Mouse (Mus musculus) forebrain, embryonic 15.5 days (tissue): Measurements from ENCODE around the gene Panx1. TPM values are rescaled to one million over a fixed set of nuclear protein-coding genes. Genes with fewer than 3 reads are reported as not detected.

Experiments
- ATAC-seq: fragments of 200-750 bp; cut with Nextera tagmentation; replicated peaks from 2 replicates; pipeline ENCODE4 v1.8.0; 2017; ENCODE audit warnings: mild to moderate bottlenecking, moderate TSS enrichment, moderate library complexity
- H3K27ac ChIP-seq: fragments of 300-500 bp; sonication (generic); replicated peaks from 2 replicates; pipeline ENCODE4 v1.5.1; 2015; ENCODE audit warnings: mild to moderate bottlenecking, inconsistent platforms
- H3K27me3 ChIP-seq: fragments of 300-500 bp; sonication (generic); 2 replicates; pipeline ENCODE4 v1.6.1; 2015; ENCODE audit warnings: inconsistent platforms
- H3K36me3 ChIP-seq: fragments of 300-500 bp; sonication (generic); 2 replicates; pipeline ENCODE4 v1.6.1; 2015; ENCODE audit warnings: mild to moderate bottlenecking, inconsistent platforms
- H3K4me1 ChIP-seq: fragments of 300-500 bp; sonication (generic); 2 replicates; pipeline ENCODE4 v1.6.1; 2015; ENCODE audit warnings: inconsistent platforms
- H3K4me2 ChIP-seq: fragments of 300-500 bp; sonication (generic); replicated peaks from 2 replicates; pipeline ENCODE4 v1.6.1; 2015; ENCODE audit warnings: mild to moderate bottlenecking, inconsistent platforms
- H3K4me3 ChIP-seq: fragments of 300-500 bp; sonication (generic); 2 replicates; pipeline ENCODE4 v1.5.1; 2015; ENCODE audit warnings: mild to moderate bottlenecking, inconsistent platforms
- H3K9ac ChIP-seq: fragments of 300-500 bp; sonication (generic); replicated peaks from 2 replicates; pipeline ENCODE4 v1.6.1; 2015; ENCODE audit warnings: mild to moderate bottlenecking, inconsistent platforms
- H3K9me3 ChIP-seq: fragments of 300-500 bp; sonication (generic); 2 replicates; pipeline ENCODE4 v1.6.1; 2016; ENCODE audit warnings: inconsistent platforms
- WGBS: fragments of 180-500 bp; shearing (Covaris S2); methylation state at CpG from one replicate; pipeline ENCODE4 v1.1.7; 2015; ENCODE audit warnings: mixed read lengths; 5-methylcytosine and 5-hydroxymethylcytosine counted together
- polyA plus RNA-seq: library from polyadenylated mRNA; unstranded; fragments of >200 nt; fragmentation: Nextera tagmentation; extraction: Ambion mirVana; gene quantifications from 2 replicates; pipeline ENCODE4 v1.2.1, GENCODE M21; 2015

Gene Panx1
- polyA plus RNA-seq, 1 experiment from 2014 or later = 150 TPM

GRCm38 (mm10) chr9:15018756-15019131 lies 26.5 kb downstream of the Panx1 start:
- no peak overlapping the region for H3K27ac ChIP-seq
- H3K9ac ChIP-seq = no peak overlapping the region
- H3K36me3 ChIP-seq = peaks cover 18% of the 10 kb centered on the region
- H3K27me3 ChIP-seq = no peaks in the 10 kb centered on the region
- H3K4me3 ChIP-seq = no peak overlapping the region
- no peaks in the 10 kb centered on the region for H3K9me3 ChIP-seq
- WGBS = 93% methylated on average over 5 of the region's 5 CpGs
- H3K4me2 ChIP-seq = no peak overlapping the region
- no peak for ATAC-seq
- no peaks in the 10 kb centered on the region for H3K4me1 ChIP-seq

GRCm38 (mm10) chr9:15017791-15018755 lies 27.2 kb downstream of the Panx1 start:
- WGBS = 88% methylated on average over 18 of the region's 18 CpGs
- Histone ChIP-seq H3K9me3 (no peaks in the 10 kb centered on the region), H3K4me2 (no peak overlapping the region), H3K4me1 (no peaks in the 10 kb centered on the region), H3K27ac (no peak overlapping the region), H3K4me3 (no peak overlapping the region), H3K9ac (no peak overlapping the region), H3K36me3 (peaks cover 18% of the 10 kb centered on the region), H3K27me3 (no peaks in the 10 kb centered on the region)
- ATAC-seq = no peak

GRCm38 (mm10) chr9:15015223-15015956 lies 29.9 kb downstream of the Panx1 start:
- H3K27me3 ChIP-seq = no peaks in the 10 kb centered on the region
- ATAC-seq = peak; percentile 67
- 54% methylated on average over 7 of the region's 7 CpGs for WGBS
- H3K4me2 ChIP-seq = no peak overlapping the region
- H3K9ac ChIP-seq = no peak overlapping the region
- H3K4me3 ChIP-seq = no peak overlapping the region
- H3K27ac ChIP-seq = no peak overlapping the region
- H3K9me3 ChIP-seq = no peaks in the 10 kb centered on the region
- no peaks in the 10 kb centered on the region for H3K4me1 ChIP-seq
- peaks cover 11% of the 10 kb centered on the region for H3K36me3 ChIP-seq

- Histone ChIP-seq H3K9ac (no peak overlapping the region), H3K4me3 (no peak overlapping the region), H3K27me3 (no peaks in the 10 kb centered on the region), H3K9me3 (no peaks in the 10 kb centered on the region), H3K36me3 (peaks cover 35% of the 10 kb centered on the region), H3K27ac (no peak overlapping the region), H3K4me2 (no peak overlapping the region), H3K4me1 (peaks cover 12% of the 10 kb centered on the region)
- WGBS = 72% methylated on average over 14 of the region's 14 CpGs
- ATAC-seq = no peak
Observed at GRCm38 (mm10) chr9:15007566-15007965, 37.7 kb downstream of the Panx1 start.

GRCm38 (mm10) chr9:15004298-15004685 lies 41.0 kb downstream of the Panx1 start:
- no peak overlapping the region for H3K9ac ChIP-seq
- H3K4me3 ChIP-seq = no peak overlapping the region
- no peaks in the 10 kb centered on the region for H3K9me3 ChIP-seq
- WGBS = 81% methylated on average over 9 of the region's 9 CpGs
- no peaks in the 10 kb centered on the region for H3K27me3 ChIP-seq
- no peak overlapping the region for H3K4me2 ChIP-seq
- H3K27ac ChIP-seq = no peak overlapping the region
- ATAC-seq = no peak
- H3K36me3 ChIP-seq = peaks cover 38% of the 10 kb centered on the region
- H3K4me1 ChIP-seq = peaks cover 12% of the 10 kb centered on the region

- Histone ChIP-seq H3K9me3 (no peaks in the 10 kb centered on the region), H3K27ac (peak overlapping the region; percentile 32; the same call in 1 of the 2 replicates), H3K4me1 (peaks cover 12% of the 10 kb centered on the region), H3K9ac (no peak overlapping the region), H3K4me3 (no peak overlapping the region), H3K36me3 (peaks cover 36% of the 10 kb centered on the region), H3K4me2 (no peak overlapping the region), H3K27me3 (no peaks in the 10 kb centered on the region)
- WGBS = 43% methylated on average over 10 of the region's 10 CpGs
- peak; percentile 5; the same call in 1 of the 2 replicates for ATAC-seq
Observed at GRCm38 (mm10) chr9:15003676-15004297, 41.5 kb downstream of the Panx1 start.

- Histone ChIP-seq H3K36me3 (peaks cover 35% of the 10 kb centered on the region), H3K27me3 (no peaks in the 10 kb centered on the region), H3K9ac (no peak overlapping the region), H3K4me1 (peaks cover 12% of the 10 kb centered on the region), H3K9me3 (no peaks in the 10 kb centered on the region), H3K27ac (peak overlapping the region; percentile 32; the same call in 1 of the 2 replicates), H3K4me3 (no peak overlapping the region), H3K4me2 (no peak overlapping the region)
- ATAC-seq = peak; percentile 39
- 5% methylated on average over 6 of the region's 6 CpGs for WGBS
Observed at GRCm38 (mm10) chr9:15002995-15003613, 42.2 kb downstream of the Panx1 start.

- H3K4me3 ChIP-seq = no peak overlapping the region
- no peaks in the 10 kb centered on the region for H3K27me3 ChIP-seq
- no peak overlapping the region for H3K9ac ChIP-seq
- peaks cover 3% of the 10 kb centered on the region; the same call in 1 of the 2 replicates for H3K36me3 ChIP-seq
- no peak overlapping the region for H3K27ac ChIP-seq
- WGBS = 93% methylated on average over 9 of the region's 9 CpGs
- no peak for ATAC-seq
- H3K9me3 ChIP-seq = no peaks in the 10 kb centered on the region
- H3K4me2 ChIP-seq = no peak overlapping the region
- peaks cover 9% of the 10 kb centered on the region for H3K4me1 ChIP-seq
Observed at GRCm38 (mm10) chr9:14998790-14999189, 46.5 kb downstream of the Panx1 start.

- no peaks in the 10 kb centered on the region for H3K4me1 ChIP-seq
- WGBS = 74% methylated on average over 11 of the region's 11 CpGs
- no peak overlapping the region for H3K27ac ChIP-seq
- H3K36me3 ChIP-seq = peaks cover 3% of the 10 kb centered on the region; the same call in 1 of the 2 replicates
- ATAC-seq = peak; percentile 32; the same call in 1 of the 2 replicates
- H3K4me2 ChIP-seq = no peak overlapping the region
- H3K9me3 ChIP-seq = no peaks in the 10 kb centered on the region
- no peaks in the 10 kb centered on the region for H3K27me3 ChIP-seq
- no peak overlapping the region for H3K4me3 ChIP-seq
- no peak overlapping the region for H3K9ac ChIP-seq
Observed at GRCm38 (mm10) chr9:14997271-14998055, 47.8 kb downstream of the Panx1 start.

- no peak overlapping the region for H3K9ac ChIP-seq
- H3K27me3 ChIP-seq = no peaks in the 10 kb centered on the region
- no peak overlapping the region for H3K4me2 ChIP-seq
- no peak overlapping the region for H3K4me3 ChIP-seq
- H3K9me3 ChIP-seq = no peaks in the 10 kb centered on the region
- H3K4me1 ChIP-seq = no peaks in the 10 kb centered on the region
- ATAC-seq = no peak
- H3K36me3 ChIP-seq = no peaks in the 10 kb centered on the region
- H3K27ac ChIP-seq = no peak overlapping the region
- WGBS = 93% methylated on average over 1 of the region's 1 CpGs
Observed at GRCm38 (mm10) chr9:14995525-14995924, 49.8 kb downstream of the Panx1 start.
